Mouse (Mus musculus) cerebellum, adult 9-10 months (tissue): ENCODE results near the gene Evi5.

Experiments
- DNase-seq: peaks from one replicate; pipeline ENCODE4 v3.0.0; 2022

Gene Evi5

GRCm38 (mm10) chr5:107798290-107798689, 76.6 kb downstream of the Evi5 start:
- no peak for DNase-seq

GRCm38 (mm10) chr5:107793927-107794326, 81.0 kb downstream of the Evi5 start:
- no peak for DNase-seq

- no peak for DNase-seq
Measured at GRCm38 (mm10) chr5:107793258-107793657, 81.6 kb downstream of the Evi5 start.

GRCm38 (mm10) chr5:107792516-107792915, 82.4 kb downstream of the Evi5 start:
- DNase-seq: no peak

GRCm38 (mm10) chr5:107791966-107792365, 82.9 kb downstream of the Evi5 start:
- no peak for DNase-seq

GRCm38 (mm10) chr5:107789492-107789891, 85.4 kb downstream of the Evi5 start:
- no peak for DNase-seq

- no peak for DNase-seq
Measured at GRCm38 (mm10) chr5:107787682-107788443, 87.0 kb downstream of the Evi5 start.

GRCm38 (mm10) chr5:107782360-107782759, 92.5 kb downstream of the Evi5 start:
- no peak for DNase-seq

- DNase-seq: no peak
Measured at GRCm38 (mm10) chr5:107778763-107779162, 96.1 kb downstream of the Evi5 start.

- DNase-seq: no peak
Measured at GRCm38 (mm10) chr5:107777545-107777830, 97.4 kb downstream of the Evi5 start.

- no peak for DNase-seq
Measured at GRCm38 (mm10) chr5:107776777-107777544, 97.9 kb downstream of the Evi5 start.

- DNase-seq: no peak
Measured at GRCm38 (mm10) chr5:107775875-107776274, 99.0 kb downstream of the Evi5 start.

GRCm38 (mm10) chr5:107772049-107772448, 102.9 kb downstream of the Evi5 start:
- DNase-seq: no peak

GRCm38 (mm10) chr5:107768224-107768623, 106.7 kb downstream of the Evi5 start:
- DNase-seq: no peak

- DNase-seq: no peak
Measured at GRCm38 (mm10) chr5:107765946-107766345, 109.0 kb downstream of the Evi5 start.

- no peak for DNase-seq
Measured at GRCm38 (mm10) chr5:107764486-107764885, 110.4 kb downstream of the Evi5 start.

GRCm38 (mm10) chr5:107763674-107764073, 111.2 kb downstream of the Evi5 start:
- no peak for DNase-seq

GRCm38 (mm10) chr5:107759121-107759520, 115.8 kb downstream of the Evi5 start:
- DNase-seq: no peak

- DNase-seq: no peak
Measured at GRCm38 (mm10) chr5:107756072-107756471, 118.8 kb downstream of the Evi5 start.

GRCm38 (mm10) chr5:107754740-107755139, 120.2 kb downstream of the Evi5 start:
- DNase-seq: no peak

- DNase-seq: no peak
Measured at GRCm38 (mm10) chr5:107753656-107754055, 121.3 kb downstream of the Evi5 start.

GRCm38 (mm10) chr5:107749229-107749916, 125.5 kb downstream of the Evi5 start:
- no peak for DNase-seq

- no peak for DNase-seq
Measured at GRCm38 (mm10) chr5:107739023-107739422, 135.9 kb downstream of the Evi5 start.

GRCm38 (mm10) chr5:107738296-107738695, 136.6 kb downstream of the Evi5 start:
- no peak for DNase-seq
